Mouse (Mus musculus): ENCODE measurements around the gene Abcc12. TPM values are rescaled to one million over a fixed set of nuclear protein-coding genes. Genes with fewer than 3 reads are reported as not detected.

Abcc12 gene
- total and polyA plus RNA-seq, 3 experiments: not detected

- no peaks in the 10 kb centered on the region for H3K9me3 ChIP-seq (replicated peaks; ENCODE audit: insufficient read depth, low read length)
- H3K79me2 ChIP-seq (ENCODE audit: control insufficient read depth, insufficient read depth, low read length, poor library complexity): no peaks in the 10 kb centered on the region
- no peak overlapping the region for H3K4me3 ChIP-seq (ENCODE audit: control insufficient read depth in 1 of 2, insufficient read depth in 1 of 2, low read depth in 2 of 2, low read length in 2 of 2)
- no peak for DNase-seq (ENCODE audit: low read depth, low spot score)
- no peaks in the 10 kb centered on the region for H3K4me1 ChIP-seq (ENCODE audit: control insufficient read depth in 1 of 2, insufficient read depth in 2 of 2, low read length in 2 of 2)
- TF ChIP-seq KAT2A (conservative IDR thresholded peaks at IDR 0.05; ENCODE audit: low read depth, low read length): no peak
- no peak for TF ChIP-seq E2F4 (IDR thresholded peaks at IDR 0.05; ENCODE audit: borderline replicate concordance, low read depth, low read length)
- H3K9ac ChIP-seq (ENCODE audit: control insufficient read depth, low read depth, low read length, poor library complexity, severe bottlenecking): no peak overlapping the region
- H3K27me3 ChIP-seq (ENCODE audit: control insufficient read depth in 1 of 2, insufficient read depth in 2 of 2, low read length in 2 of 2): no peaks in the 10 kb centered on the region
- no peaks in the 10 kb centered on the region for H3K36me3 ChIP-seq (ENCODE audit: control insufficient read depth in 1 of 2, insufficient read depth in 2 of 2, low read length in 2 of 2)
- no peak overlapping the region for H3K27ac ChIP-seq (ENCODE audit: control insufficient read depth, low read depth, low read length)
These were observed 107.4 kb downstream of the Abcc12 start for GRCm38 (mm10) chr8:86473121-86473520.

GRCm38 (mm10) chr8:86470717-86471116 lies 109.8 kb downstream of the Abcc12 start:
- Histone ChIP-seq H3K9me3 (replicated peaks; ENCODE audit: insufficient read depth, low read length) (no peaks in the 10 kb centered on the region), H3K36me3 (ENCODE audit: control insufficient read depth in 1 of 2, insufficient read depth in 2 of 2, low read length in 2 of 2) (no peaks in the 10 kb centered on the region), H3K27me3 (ENCODE audit: control insufficient read depth in 1 of 2, insufficient read depth in 2 of 2, low read length in 2 of 2) (no peaks in the 10 kb centered on the region), H3K9ac (ENCODE audit: control insufficient read depth, low read depth, low read length, poor library complexity, severe bottlenecking) (no peak overlapping the region), H3K4me1 (ENCODE audit: control insufficient read depth in 1 of 2, insufficient read depth in 2 of 2, low read length in 2 of 2) (no peaks in the 10 kb centered on the region), H3K4me3 (ENCODE audit: control insufficient read depth in 1 of 2, insufficient read depth in 1 of 2, low read depth in 2 of 2, low read length in 2 of 2) (no peak overlapping the region), H3K27ac (ENCODE audit: control insufficient read depth, low read depth, low read length) (no peak overlapping the region), H3K79me2 (ENCODE audit: control insufficient read depth, insufficient read depth, low read length, poor library complexity) (no peaks in the 10 kb centered on the region)
- TF ChIP-seq EP300 (IDR thresholded peaks at IDR 0.05; ENCODE audit: low read depth in 1 of 2, low read length in 2 of 2): no peak
- TF ChIP-seq SMC3 (IDR thresholded peaks at IDR 0.05; ENCODE audit: low read depth, low read length): no peak
- TF ChIP-seq MYC (IDR thresholded peaks at IDR 0.05; ENCODE audit: low read depth, low read length): no peak
- TF ChIP-seq USF1 (IDR thresholded peaks at IDR 0.05; ENCODE audit: low read depth, low read length): no peak
- TF ChIP-seq MYB (IDR thresholded peaks at IDR 0.05; ENCODE audit: low read depth, low read length): no peak
- no peak for TF ChIP-seq NRF1 (IDR thresholded peaks at IDR 0.05; ENCODE audit: insufficient read depth, low read depth, low read length, poor library complexity, severe bottlenecking)
- TF ChIP-seq MAX (IDR thresholded peaks at IDR 0.05; ENCODE audit: low read length): no peak
- DNase-seq (ENCODE audit: low read depth, low spot score): no peak

GRCm38 (mm10) chr8:86463215-86463614 lies 117.3 kb downstream of the Abcc12 start:
- H3K79me2 ChIP-seq (ENCODE audit: control insufficient read depth, insufficient read depth, low read length, poor library complexity): no peaks in the 10 kb centered on the region
- H3K9ac ChIP-seq (ENCODE audit: control insufficient read depth, low read depth, low read length, poor library complexity, severe bottlenecking): no peak overlapping the region
- H3K9me3 ChIP-seq (replicated peaks; ENCODE audit: insufficient read depth, low read length): no peaks in the 10 kb centered on the region
- TF ChIP-seq MAZ (IDR thresholded peaks at IDR 0.05; ENCODE audit: low read depth, low read length): no peak
- TF ChIP-seq ZKSCAN1 (IDR thresholded peaks at IDR 0.05; ENCODE audit: low read depth, low read length): no peak
- no peak for TF ChIP-seq CTCF (IDR thresholded peaks at IDR 0.05 in 2 of 3, conservative IDR thresholded peaks at IDR 0.05 in 1 of 3; ENCODE audit: control insufficient read depth in 1 of 3, insufficient read depth in 1 of 3, low read depth in 2 of 3, low read length in 3 of 3, poor library complexity in 1 of 3, severe bottlenecking in 1 of 3)
- no peak for TF ChIP-seq POLR2AphosphoS5 (IDR thresholded peaks at IDR 0.05; ENCODE audit: borderline replicate concordance, low read depth, low read length)
- TF ChIP-seq NELFE (IDR thresholded peaks at IDR 0.05; ENCODE audit: low read depth, low read length): no peak
- no peak for TF ChIP-seq TBP (IDR thresholded peaks at IDR 0.05; ENCODE audit: low read depth, low read length)
- no peaks in the 10 kb centered on the region for H3K27me3 ChIP-seq (ENCODE audit: control insufficient read depth in 1 of 2, insufficient read depth in 2 of 2, low read length in 2 of 2)
- no peaks in the 10 kb centered on the region for H3K36me3 ChIP-seq (ENCODE audit: control insufficient read depth in 1 of 2, insufficient read depth in 2 of 2, low read length in 2 of 2)
- no peak overlapping the region for H3K4me3 ChIP-seq (ENCODE audit: control insufficient read depth in 1 of 2, insufficient read depth in 1 of 2, low read depth in 2 of 2, low read length in 2 of 2)
- DNase-seq (ENCODE audit: low read depth, low spot score): no peak
- no peaks in the 10 kb centered on the region for H3K4me1 ChIP-seq (ENCODE audit: control insufficient read depth in 1 of 2, insufficient read depth in 2 of 2, low read length in 2 of 2)
- no peak overlapping the region for H3K27ac ChIP-seq (ENCODE audit: control insufficient read depth, low read depth, low read length)

Data from MEL (cell line).